Mouse (Mus musculus) macrophage (primary cell): Measurements from ENCODE around the gene Ptprn. TPM values are rescaled to one million over a fixed set of nuclear protein-coding genes. Genes with fewer than 3 reads are reported as not detected.
"Not testable (repeated sequence)": the region's sequence is repeated elsewhere in the genome, so short reads cannot be mapped to it uniquely, and the experiment has no call there.

Experiments
- H3K27ac ChIP-seq: fragments of 350-480 bp; formaldehyde crosslinking; 2 replicates; pipeline ENCODE4 v1.9.0; 2021
- H3K36me3 ChIP-seq: fragments of 350-480 bp; formaldehyde crosslinking; 2 replicates; pipeline ENCODE4 v1.9.0; 2021; ENCODE audit errors: inconsistent target
- H3K4me3 ChIP-seq: fragments of 350-480 bp; formaldehyde crosslinking; 2 replicates; pipeline ENCODE4 v1.9.0; 2021; ENCODE audit errors: inconsistent target
- H3K79me2 ChIP-seq: fragments of 350-480 bp; formaldehyde crosslinking; 2 replicates; pipeline ENCODE4 v1.9.0; 2021; ENCODE audit errors: inconsistent target
- WGBS: methylation state at CpG from one replicate; pipeline ENCODE4 v1.1.7; 2026; ENCODE audit warnings: inconsistent platforms; ENCODE audit not compliant: missing documents; 5-methylcytosine and 5-hydroxymethylcytosine counted together
- polyA plus RNA-seq: library from polyadenylated mRNA; stranded (reverse); fragments of 250-400 nt; gene quantifications from 3 replicates; pipeline ENCODE4 v1.2.4, GENCODE M21; 2018; ENCODE audit warnings: inconsistent platforms

Ptprn gene
- polyA plus RNA-seq, 1 experiment from 2014 or later: 0.04 TPM

- no peaks in the 10 kb centered on the region for H3K79me2 ChIP-seq
- H3K36me3 ChIP-seq: no peaks in the 10 kb centered on the region
- no peak overlapping the region for H3K27ac ChIP-seq
- 48% methylated on average over 3 of the region's 4 CpGs for WGBS
- no peak overlapping the region for H3K4me3 ChIP-seq
Measured at GRCm38 (mm10) chr1:75244836-75245235, 19.5 kb downstream of the Ptprn start.

DNA sequence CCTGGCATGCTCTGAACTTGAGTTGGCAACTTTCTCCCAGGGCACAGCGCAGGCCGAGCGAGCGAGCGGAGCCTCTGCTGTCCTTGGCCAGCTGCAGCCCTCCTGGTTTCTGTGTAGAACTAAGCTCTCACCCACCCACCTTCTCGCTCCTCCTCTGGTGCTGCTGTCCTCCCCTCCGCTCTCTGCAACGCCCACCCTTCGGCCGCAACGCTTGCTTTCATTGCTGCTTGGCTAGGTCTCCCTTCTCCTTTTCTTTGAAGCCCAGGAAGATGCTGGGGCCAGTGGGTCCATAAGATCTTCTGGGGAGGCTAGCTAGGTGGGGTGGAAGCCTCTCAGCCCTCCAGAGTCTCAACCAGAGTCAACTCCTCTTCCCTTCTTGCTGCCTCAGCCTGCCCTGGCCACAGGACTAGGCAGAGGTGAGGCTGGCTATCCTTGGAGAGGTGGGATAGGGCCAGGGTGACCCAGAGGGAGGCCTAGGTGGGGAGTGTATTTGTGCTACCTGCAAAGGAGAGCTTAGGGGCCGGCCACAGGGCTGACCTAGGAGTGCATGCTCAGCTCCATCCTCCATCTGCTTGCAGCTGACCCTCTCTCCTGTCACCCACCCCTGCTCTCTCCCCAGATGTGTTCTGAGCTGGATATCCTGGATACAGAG is 20.0 kb downstream of the Ptprn start:
- Histone ChIP-seq H3K27ac (no peak overlapping the region), H3K4me3 (no peak overlapping the region), H3K79me2 (no peaks in the 10 kb centered on the region), H3K36me3 (no peaks in the 10 kb centered on the region)
- 94% methylated on average over 10 of the region's 12 CpGs for WGBS

GRCm38 (mm10) chr1:75243411-75243810 is 20.9 kb downstream of the Ptprn start:
- no peaks in the 10 kb centered on the region for H3K79me2 ChIP-seq
- H3K27ac ChIP-seq: no peak overlapping the region
- no peak overlapping the region for H3K4me3 ChIP-seq
- no peaks in the 10 kb centered on the region for H3K36me3 ChIP-seq
- 98% methylated on average over 14 of the region's 14 CpGs for WGBS

GRCm38 (mm10) chr1:75239591-75239990 is 24.7 kb downstream of the Ptprn start:
- WGBS: 92% methylated on average over 10 of the region's 10 CpGs
- Histone ChIP-seq H3K36me3 (no peaks in the 10 kb centered on the region), H3K79me2 (no peaks in the 10 kb centered on the region), H3K27ac (no peak overlapping the region), H3K4me3 (no peak overlapping the region)

DNA sequence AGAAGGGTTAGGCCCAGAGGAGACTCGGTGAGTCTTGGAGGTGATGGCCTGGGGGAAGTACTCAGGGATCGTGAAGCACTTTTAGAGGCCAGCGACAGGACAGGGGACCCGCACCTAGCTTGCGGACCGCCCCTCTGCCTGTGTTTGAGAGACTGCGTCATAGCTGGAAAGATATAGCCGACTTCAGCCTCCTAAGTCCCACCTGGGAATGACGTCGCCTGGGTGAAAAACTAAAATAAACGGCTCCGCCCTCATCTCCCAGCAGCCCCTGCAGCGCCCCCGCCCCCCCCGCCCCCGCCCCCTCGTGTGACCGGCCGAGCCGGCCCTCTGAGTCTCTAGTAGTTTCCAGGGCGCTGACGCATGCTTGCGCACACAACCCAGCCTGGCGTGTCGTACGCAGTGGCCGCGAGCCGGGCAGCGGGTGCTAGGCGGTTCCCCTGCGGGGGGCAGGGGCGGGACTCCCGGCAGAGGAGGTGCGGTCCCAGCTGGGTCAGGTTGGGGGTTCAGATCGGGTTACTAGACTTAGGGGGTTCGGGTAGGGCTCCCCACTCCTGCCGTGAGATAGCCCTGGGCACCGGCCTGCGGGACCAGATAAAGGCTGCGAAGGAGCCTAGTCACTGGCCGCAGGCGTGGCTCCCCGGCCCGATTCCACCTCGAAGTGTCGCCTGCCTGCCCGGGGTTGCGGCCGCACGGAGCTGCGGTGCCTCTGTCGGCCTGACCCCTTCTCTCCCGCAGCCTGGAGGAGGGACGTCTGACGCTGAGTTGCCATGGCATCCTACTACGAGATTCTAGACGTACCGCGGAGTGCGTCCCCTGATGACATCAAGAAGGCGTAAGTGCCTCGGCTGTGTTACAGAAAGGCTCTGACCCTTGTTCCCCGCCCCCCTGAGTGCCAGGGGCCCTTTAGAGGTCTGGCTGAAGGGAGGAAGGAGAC is 27.9 kb downstream of the Ptprn start, which contains the start of gene Dnajb2:
Dnajb2 (plus strand) TSS at position 290 of the 934 bp plus-strand sequence.
- Histone ChIP-seq H3K4me3 (peak within 1 kb of the TSS; percentile 41), H3K36me3 (no peaks in the 10 kb centered on the region), H3K79me2 (no peaks in the 10 kb centered on the region), H3K27ac (no peak within 1 kb of the TSS)
- 1% methylated on average over 61 of the region's 64 CpGs for WGBS

DNA sequence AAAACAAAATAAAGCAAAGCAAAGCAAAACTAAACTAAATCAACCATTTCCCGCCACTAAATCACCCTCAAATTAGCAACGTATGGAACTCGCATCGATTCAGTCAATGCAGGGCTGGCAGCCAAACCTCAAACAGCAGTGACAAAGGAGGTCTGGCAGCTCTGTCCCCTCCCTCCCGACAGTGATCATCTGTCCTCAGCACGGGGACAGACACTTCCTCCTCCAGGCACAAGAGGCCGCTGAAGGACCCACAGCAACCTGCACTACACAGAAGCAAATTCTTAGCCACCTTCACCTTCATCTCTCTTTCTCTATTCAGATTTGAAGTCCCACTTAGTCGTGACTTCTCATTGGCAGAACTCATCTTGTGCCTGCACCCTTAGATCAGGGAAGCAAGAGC is 29.7 kb downstream of the Ptprn start:
- H3K4me3 ChIP-seq: no peak overlapping the region
- WGBS: under 1% methylated on average over 8 of the region's 8 CpGs
- H3K36me3 ChIP-seq: no peaks in the 10 kb centered on the region
- no peaks in the 10 kb centered on the region for H3K79me2 ChIP-seq
- H3K27ac ChIP-seq: no peak overlapping the region

DNA sequence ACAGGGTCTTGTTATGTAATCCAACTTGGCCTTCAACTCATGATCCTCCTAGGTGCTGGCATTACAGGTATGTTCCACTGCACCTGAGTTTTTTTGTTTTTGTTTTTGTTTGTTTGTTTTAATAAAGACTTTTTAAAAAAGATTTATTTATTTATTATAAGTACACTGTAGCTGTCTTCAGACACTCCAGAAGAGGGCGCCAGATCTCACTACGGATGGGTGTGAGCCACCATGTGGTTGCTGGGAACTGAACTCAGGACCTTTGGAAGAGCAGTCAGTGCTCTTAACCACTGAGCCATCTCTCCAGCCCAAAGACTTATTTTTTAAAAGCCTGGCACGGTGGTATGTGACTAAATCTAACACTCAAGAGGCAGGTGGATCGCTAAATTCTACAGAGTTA is 31.8 kb downstream of the Ptprn start:
- 85% methylated on average over 4 of the region's 4 CpGs for WGBS
- H3K4me3 ChIP-seq, H3K79me2 ChIP-seq, H3K27ac ChIP-seq, H3K36me3 ChIP-seq: not testable (repeated sequence)

DNA sequence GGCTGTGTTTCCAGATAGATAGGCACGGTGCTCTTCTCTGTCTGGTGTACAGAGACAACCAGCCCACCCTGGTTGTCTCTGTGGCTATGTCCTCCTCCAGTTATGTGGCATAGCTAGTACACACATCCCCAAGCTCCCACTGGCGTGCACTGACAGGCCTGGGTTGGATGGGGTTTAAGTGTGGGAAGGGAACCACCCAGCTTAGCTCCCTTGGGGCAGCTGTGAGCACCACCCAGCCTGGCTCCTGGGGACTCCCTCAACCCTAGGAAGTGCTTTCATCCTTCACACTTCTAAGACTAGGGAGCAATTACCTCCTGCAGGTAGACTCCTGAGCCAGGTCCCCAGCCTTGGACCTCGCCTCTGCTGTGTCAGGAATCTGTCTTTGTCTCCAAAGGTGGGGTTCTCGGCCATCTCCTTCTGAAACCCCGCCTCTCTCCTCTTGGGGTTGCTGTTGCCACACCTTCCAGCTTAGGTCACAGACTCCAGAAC is 32.6 kb downstream of the Ptprn start, which contains the start of gene A630095N17Rik:
A630095N17Rik (minus strand) TSS at position 439 of the 489 bp plus-strand sequence.
- 94% methylated on average over 5 of the region's 5 CpGs for WGBS
- Histone ChIP-seq H3K36me3 (no peaks in the 10 kb centered on the region), H3K4me3 (no peak within 1 kb of the TSS), H3K79me2 (no peaks in the 10 kb centered on the region), H3K27ac (no peak within 1 kb of the TSS)

GRCm38 (mm10) chr1:75231224-75231623 is 33.1 kb downstream of the Ptprn start:
- no peak overlapping the region for H3K27ac ChIP-seq
- no peak overlapping the region for H3K4me3 ChIP-seq

DNA sequence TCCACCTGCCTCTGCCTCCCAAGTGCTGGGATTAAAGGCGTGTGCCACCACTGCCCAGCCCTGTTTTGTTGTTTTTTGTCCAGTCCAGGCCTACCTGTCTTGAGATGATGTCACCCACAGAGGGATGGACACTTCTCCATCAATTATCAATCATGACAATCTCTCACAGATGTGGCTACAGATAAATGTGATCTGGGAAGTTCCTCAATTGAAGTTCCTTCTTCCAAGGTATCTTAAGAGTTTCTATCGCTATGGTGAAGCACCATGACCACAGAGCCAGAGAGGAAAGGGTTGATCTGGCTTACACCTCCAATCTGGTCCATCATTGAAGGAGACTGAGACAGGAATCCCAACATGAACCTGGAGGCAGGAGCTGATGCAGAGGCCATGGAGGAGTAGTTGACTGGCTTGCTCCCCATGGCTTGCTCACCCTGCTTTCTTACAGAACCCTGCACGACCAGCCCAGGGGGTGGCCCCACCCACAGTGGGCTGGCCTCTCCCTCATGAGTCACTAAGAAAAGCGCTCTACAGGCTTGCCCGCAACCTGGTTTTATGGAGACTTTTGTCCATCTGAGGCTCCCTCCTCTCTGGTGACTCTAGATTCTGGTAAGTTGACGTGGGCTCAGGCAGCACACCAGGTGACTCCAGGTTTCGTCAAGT is 33.8 kb downstream of the Ptprn start:
- H3K27ac ChIP-seq: no peak overlapping the region
- H3K4me3 ChIP-seq: no peak overlapping the region
- WGBS: 46% methylated on average over 7 of the region's 7 CpGs
- H3K79me2 ChIP-seq: no peaks in the 10 kb centered on the region
- no peaks in the 10 kb centered on the region for H3K36me3 ChIP-seq

More at GRCm38 (mm10) chr1:75231224-75231623, 33.1 kb downstream of the Ptprn start:
- WGBS: 85% methylated on average over 4 of the region's 4 CpGs
- H3K79me2 ChIP-seq: no peaks in the 10 kb centered on the region
- no peaks in the 10 kb centered on the region for H3K36me3 ChIP-seq

GRCm38 (mm10) chr1:75229158-75229557 is 35.1 kb downstream of the Ptprn start:
- Histone ChIP-seq H3K79me2 (no peaks in the 10 kb centered on the region), H3K4me3 (no peak overlapping the region), H3K36me3 (no peaks in the 10 kb centered on the region), H3K27ac (no peak overlapping the region)
- 34% methylated on average over 4 of the region's 4 CpGs for WGBS

GRCm38 (mm10) chr1:75227653-75228052 is 36.6 kb downstream of the Ptprn start:
- H3K27ac ChIP-seq: no peak overlapping the region

DNA sequence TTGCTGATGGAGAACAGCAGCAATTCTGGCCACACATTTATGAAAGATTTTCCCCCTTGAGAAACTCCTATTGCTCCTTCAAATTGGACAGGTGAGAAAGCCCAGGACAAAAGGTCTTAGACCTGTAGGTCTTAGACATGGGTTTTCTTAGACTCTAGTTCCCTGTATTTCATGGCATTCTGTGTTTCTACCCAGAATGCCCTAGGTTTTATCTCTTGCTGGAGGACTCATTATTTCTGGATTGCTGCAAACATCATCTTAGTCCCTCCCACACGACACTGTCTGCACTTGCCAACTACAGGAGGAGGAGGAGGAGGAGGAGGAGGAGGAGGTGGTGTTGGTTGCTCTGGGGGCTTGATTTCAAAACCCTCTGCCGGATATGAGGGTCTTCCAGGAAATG is 38.2 kb downstream of the Ptprn start:
- no peak overlapping the region for H3K4me3 ChIP-seq
- H3K79me2 ChIP-seq: no peaks in the 10 kb centered on the region
- H3K27ac ChIP-seq: no peak overlapping the region
- H3K36me3 ChIP-seq: no peaks in the 10 kb centered on the region
- WGBS: no CpG with 5 or more reads among the region's 2 CpGs

More at GRCm38 (mm10) chr1:75227653-75228052, 36.6 kb downstream of the Ptprn start:
- no peaks in the 10 kb centered on the region for H3K36me3 ChIP-seq
- no peaks in the 10 kb centered on the region for H3K79me2 ChIP-seq
- H3K4me3 ChIP-seq: no peak overlapping the region
- 100% methylated on average over 1 of the region's 1 CpGs for WGBS

- Histone ChIP-seq H3K79me2 (no peaks in the 10 kb centered on the region), H3K27ac (no peak overlapping the region), H3K36me3 (no peaks in the 10 kb centered on the region), H3K4me3 (no peak overlapping the region)
- WGBS: 40% methylated on average over 3 of the region's 3 CpGs
Measured at GRCm38 (mm10) chr1:75225473-75225872, 38.8 kb downstream of the Ptprn start.
